Mouse (Mus musculus) kidney, embryonic 14.5 days (tissue): ENCODE measurements around the gene Tmem138. TPM values are rescaled to one million over a fixed set of nuclear protein-coding genes. Genes with fewer than 3 reads are reported as not detected.

Experiments
- ATAC-seq: fragments of 200-750 bp; cut with Nextera tagmentation; 2 replicates; pipeline ENCODE4 v1.8.0; 2017; ENCODE audit warnings: moderate number of reproducible peaks, mild to moderate bottlenecking, moderate TSS enrichment, moderate library complexity; ENCODE audit not compliant: low FRiP score, low TSS enrichment
- H3K27ac ChIP-seq: fragments of 300-500 bp; sonication (generic); 2 replicates; pipeline ENCODE4 v1.5.1; 2014; ENCODE audit warnings: low read depth, mild to moderate bottlenecking, low read length, moderate library complexity, mixed read lengths
- H3K27me3 ChIP-seq: fragments of 300-500 bp; sonication (generic); 2 replicates; pipeline ENCODE4 v1.6.1; 2014; ENCODE audit warnings: mild to moderate bottlenecking, low read length; ENCODE audit not compliant: control insufficient read depth, insufficient read depth
- H3K36me3 ChIP-seq: fragments of 300-500 bp; sonication (generic); 2 replicates; pipeline ENCODE4 v1.6.1; 2014; ENCODE audit warnings: low read length, mixed read lengths; ENCODE audit not compliant: control insufficient read depth, insufficient read depth
- H3K4me1 ChIP-seq: fragments of 300-500 bp; sonication (generic); 2 replicates; pipeline ENCODE4 v1.6.1; 2014; ENCODE audit warnings: low read length, mixed read lengths; ENCODE audit not compliant: control insufficient read depth, insufficient read depth
- H3K4me2 ChIP-seq: fragments of 300-500 bp; sonication (generic); replicated peaks from 2 replicates; pipeline ENCODE4 v1.6.1; 2014; ENCODE audit warnings: low read depth, mild to moderate bottlenecking, low read length
- H3K4me3 ChIP-seq: fragments of 300-500 bp; sonication (generic); 2 replicates; pipeline ENCODE4 v1.5.1; 2014; ENCODE audit warnings: mild to moderate bottlenecking, low read length
- H3K9ac ChIP-seq: fragments of 300-500 bp; sonication (generic); 2 replicates; pipeline ENCODE4 v1.6.1; 2014; ENCODE audit warnings: low read depth, mild to moderate bottlenecking, low read length, moderate library complexity
- H3K9me3 ChIP-seq: fragments of 300-500 bp; sonication (generic); 2 replicates; pipeline ENCODE4 v1.6.1; 2016; ENCODE audit warnings: low read length; ENCODE audit not compliant: control insufficient read depth
- WGBS: fragments of 180-500 bp; shearing (Covaris S2); extraction: QIAGEN DNeasy Blood & Tissue Kit; methylation state at CpG from one replicate; pipeline ENCODE4 v1.1.7; 2014; 5-methylcytosine and 5-hydroxymethylcytosine counted together
- polyA plus RNA-seq: library from polyadenylated mRNA; unstranded; fragments of >200 nt; fragmentation: Nextera tagmentation; extraction: Ambion mirVana; gene quantifications from 2 replicates; pipeline ENCODE4 v1.2.1, GENCODE M21; 2014

Tmem138 gene
- polyA plus RNA-seq, 1 experiment from 2014 or later: 57.9 TPM

DNA sequence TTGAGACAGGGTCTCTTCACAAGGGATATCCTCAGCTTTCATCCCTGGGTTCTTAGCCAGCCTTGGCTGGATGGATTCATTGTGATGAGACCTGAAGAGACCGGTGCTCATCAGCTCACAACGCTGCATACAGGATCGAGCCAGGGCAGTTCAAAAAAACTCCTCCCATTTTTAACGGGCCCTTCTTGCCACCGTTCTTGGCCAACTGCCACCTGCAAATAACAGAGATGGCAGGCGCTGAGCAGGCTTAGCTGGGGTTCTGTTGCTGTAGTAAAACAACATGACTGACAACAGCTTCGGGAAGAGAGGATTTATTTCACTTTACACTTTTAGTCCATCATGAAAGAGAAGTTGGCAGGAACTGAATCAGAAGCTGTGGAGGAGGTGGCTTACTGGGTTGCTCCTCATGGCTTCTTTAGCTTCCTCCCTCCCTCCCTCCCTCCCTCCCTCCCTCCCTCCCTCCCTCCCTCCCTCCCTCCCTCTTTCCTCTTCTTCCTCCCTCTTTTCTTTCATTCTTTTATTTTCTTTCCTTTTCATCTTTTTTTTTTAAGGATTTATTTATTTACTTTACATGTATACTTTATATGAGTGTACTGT lies 6.5 kb upstream of the Tmem138 start:
- no peak overlapping the region for H3K4me2 ChIP-seq
- no peaks in the 10 kb centered on the region for H3K4me1 ChIP-seq
- no peaks in the 10 kb centered on the region for H3K9me3 ChIP-seq
- no peak overlapping the region for H3K27ac ChIP-seq
- WGBS: 67% methylated on average over 7 of the region's 7 CpGs
- H3K9ac ChIP-seq: no peak overlapping the region
- no peaks in the 10 kb centered on the region for H3K27me3 ChIP-seq
- H3K36me3 ChIP-seq: no peaks in the 10 kb centered on the region
- no peak overlapping the region for H3K4me3 ChIP-seq
- ATAC-seq: no peak

DNA sequence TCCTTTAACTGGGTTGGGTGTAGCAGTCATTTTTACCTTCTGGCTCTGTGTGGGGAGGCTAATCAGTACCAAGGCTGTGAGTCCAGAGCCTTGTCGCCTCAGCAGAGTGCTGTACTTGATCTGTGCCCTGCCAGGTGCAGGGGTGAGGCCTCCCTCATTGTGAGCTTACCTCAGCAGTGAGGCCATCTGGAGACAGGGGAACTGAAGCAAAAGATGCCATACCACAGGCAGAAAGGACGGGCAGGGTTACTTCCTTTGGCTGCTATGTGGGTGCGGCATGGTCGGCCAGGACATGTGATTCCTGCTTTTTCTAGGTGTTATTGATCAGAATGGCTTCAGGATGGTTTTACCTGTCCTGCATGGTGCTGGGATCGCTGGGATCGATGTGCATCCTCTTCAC lies 4.8 kb upstream of the Tmem138 start:
- no peak for ATAC-seq
- H3K4me1 ChIP-seq: no peaks in the 10 kb centered on the region
- no peaks in the 10 kb centered on the region for H3K36me3 ChIP-seq
- H3K27me3 ChIP-seq: no peaks in the 10 kb centered on the region
- H3K4me3 ChIP-seq: no peak overlapping the region
- WGBS: 86% methylated on average over 6 of the region's 6 CpGs
- no peak overlapping the region for H3K27ac ChIP-seq
- no peaks in the 10 kb centered on the region for H3K9me3 ChIP-seq
- no peak overlapping the region for H3K4me2 ChIP-seq
- no peak overlapping the region for H3K9ac ChIP-seq

- H3K9me3 ChIP-seq: no peaks in the 10 kb centered on the region
- peaks cover 4% of the 10 kb centered on the region; the same call in 1 of the 2 replicates for H3K4me1 ChIP-seq
- H3K4me3 ChIP-seq: no peak overlapping the region
- no peaks in the 10 kb centered on the region for H3K36me3 ChIP-seq
- no peak for ATAC-seq
- WGBS: 79% methylated on average over 3 of the region's 3 CpGs
- H3K27ac ChIP-seq: no peak overlapping the region
- H3K4me2 ChIP-seq: no peak overlapping the region
- H3K9ac ChIP-seq: no peak overlapping the region
- H3K27me3 ChIP-seq: no peaks in the 10 kb centered on the region
These were observed 3.6 kb upstream of the Tmem138 start for GRCm38 (mm10) chr19:10580761-10581160.

DNA sequence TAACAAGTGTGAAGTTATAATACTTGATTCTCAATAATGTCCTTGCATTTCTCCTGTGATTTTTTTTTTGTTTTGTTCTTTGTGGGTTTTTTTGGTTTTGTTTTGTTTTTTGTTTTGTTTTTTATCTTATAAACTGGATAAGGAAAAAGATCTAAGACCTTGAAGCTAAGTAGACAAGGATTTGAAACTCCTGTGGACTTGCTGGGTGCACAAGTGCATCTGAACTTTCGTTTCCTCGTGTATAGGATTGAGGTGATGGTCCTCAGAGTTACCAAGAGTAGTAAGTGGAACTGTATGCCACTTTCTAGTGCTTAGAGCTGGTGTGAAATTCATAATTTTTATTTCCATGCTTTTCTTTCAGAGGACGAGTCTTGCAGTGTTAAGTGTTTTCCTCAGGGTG lies 2.9 kb upstream of the Tmem138 start:
- Histone ChIP-seq H3K4me2 (no peak overlapping the region), H3K4me1 (peaks cover 4% of the 10 kb centered on the region; the same call in 1 of the 2 replicates), H3K9me3 (no peaks in the 10 kb centered on the region), H3K4me3 (no peak overlapping the region), H3K36me3 (peaks cover 2% of the 10 kb centered on the region; the same call in 1 of the 2 replicates), H3K9ac (no peak overlapping the region), H3K27ac (no peak overlapping the region), H3K27me3 (no peaks in the 10 kb centered on the region)
- no peak for ATAC-seq
- WGBS: 77% methylated on average over 3 of the region's 3 CpGs

- 94% methylated on average over 6 of the region's 6 CpGs for WGBS
- ATAC-seq: no peak
- H3K36me3 ChIP-seq: peaks cover 46% of the 10 kb centered on the region
- H3K27me3 ChIP-seq: no peaks in the 10 kb centered on the region
- no peak overlapping the region for H3K9ac ChIP-seq
- no peak overlapping the region for H3K4me3 ChIP-seq
- no peak overlapping the region for H3K4me2 ChIP-seq
- no peaks in the 10 kb centered on the region for H3K9me3 ChIP-seq
- no peak overlapping the region for H3K27ac ChIP-seq
- no peaks in the 10 kb centered on the region for H3K4me1 ChIP-seq
These were observed 7.5 kb downstream of the Tmem138 start for GRCm38 (mm10) chr19:10569627-10570026.

- H3K9me3 ChIP-seq: no peaks in the 10 kb centered on the region
- peaks cover 6% of the 10 kb centered on the region; the same call in 1 of the 2 replicates for H3K36me3 ChIP-seq
- 0 out of 2 replicates have a peak, but pooled peaks cover 3% of the 10 kb centered on the region for H3K4me1 ChIP-seq
- H3K9ac ChIP-seq: no peak overlapping the region
- WGBS: 76% methylated on average over 4 of the region's 4 CpGs
- H3K4me3 ChIP-seq: no peak overlapping the region
- H3K4me2 ChIP-seq: no peak overlapping the region
- no peak for ATAC-seq
- no peak overlapping the region for H3K27ac ChIP-seq
- H3K27me3 ChIP-seq: no peaks in the 10 kb centered on the region
These were observed 11.9 kb downstream of the Tmem138 start for GRCm38 (mm10) chr19:10565217-10565616.

- Histone ChIP-seq H3K9me3 (no peaks in the 10 kb centered on the region), H3K9ac (no peak overlapping the region), H3K4me1 (0 out of 2 replicates have a peak, but pooled peaks cover 3% of the 10 kb centered on the region), H3K4me2 (no peak overlapping the region), H3K4me3 (no peak overlapping the region), H3K27me3 (no peaks in the 10 kb centered on the region), H3K36me3 (no peaks in the 10 kb centered on the region), H3K27ac (no peak overlapping the region)
- 83% methylated on average over 6 of the region's 6 CpGs for WGBS
- no peak for ATAC-seq
These were observed 12.9 kb downstream of the Tmem138 start for GRCm38 (mm10) chr19:10564278-10564677.

- Histone ChIP-seq H3K27me3 (no peaks in the 10 kb centered on the region), H3K36me3 (no peaks in the 10 kb centered on the region), H3K4me1 (0 out of 2 replicates have a peak, but pooled peaks cover 3% of the 10 kb centered on the region), H3K4me3 (no peak overlapping the region), H3K9ac (no peak overlapping the region), H3K4me2 (no peak overlapping the region), H3K27ac (no peak overlapping the region; the same call in 1 of the 2 replicates), H3K9me3 (no peaks in the 10 kb centered on the region)
- no peak for ATAC-seq
- WGBS: 70% methylated on average over 5 of the region's 5 CpGs
These were observed 14.8 kb downstream of the Tmem138 start for GRCm38 (mm10) chr19:10562351-10562750.

GRCm38 (mm10) chr19:10561558-10562314 lies 15.4 kb downstream of the Tmem138 start:
- 61% methylated on average over 6 of the region's 6 CpGs for WGBS
- Histone ChIP-seq H3K27me3 (no peaks in the 10 kb centered on the region), H3K9me3 (no peaks in the 10 kb centered on the region), H3K27ac (peak overlapping the region; percentile 63), H3K36me3 (no peaks in the 10 kb centered on the region), H3K4me2 (no peak overlapping the region), H3K4me3 (no peak overlapping the region), H3K9ac (no peak overlapping the region), H3K4me1 (0 out of 2 replicates have a peak, but pooled peaks cover 3% of the 10 kb centered on the region)
- ATAC-seq: no peak
